ENCODE assay signal across 31 mouse cellular contexts in genomic region chr3:83699751-83700150, GRCm38 (mm10).
DNase-seq lines count a peak whose midpoint lies in the region; ATAC-seq and TF ChIP-seq lines count a peak whose summit lies in the region.
"Had no signal": no experiment of that assay in that cellular context is flagged by ENCODE, and none has a peak within 500 bp of the region (broad histone marks: within the 10 kb centered on the region; RNA-seq: fewer than 3 reads in every experiment).

No protein-coding gene starts in this region.

- no peak for TF ChIP-seq CTCF in lung, postnatal 0 days (IDR thresholded peaks at IDR 0.05)

- WGBS in lung, postnatal 0 days, result 66% methylated on average over 3 of the region's 3 CpGs
- 90% methylated on average over 3 of the region's 3 CpGs for WGBS in midbrain, embryonic 13.5 days

- TF ChIP-seq EP300 in lung, postnatal 0 days (IDR thresholded peaks at IDR 0.05), result no peak

- no peaks in the 10 kb centered on the region for H3K9me3 ChIP-seq in lung, postnatal 0 days (ENCODE audit: low read length)
- H3K9me3 ChIP-seq in midbrain, embryonic 13.5 days, result no peaks in the 10 kb centered on the region
- H3K9me3 ChIP-seq: G1E; heart, embryonic 13.5 days; kidney, embryonic 15.5 days; limb, embryonic 10.5 days; limb, embryonic 15.5 days; liver, embryonic 13.5 days; midbrain, embryonic 10.5 days; neural tube, embryonic 13.5 days had no signal

- no peaks in the 10 kb centered on the region for H3K36me3 ChIP-seq in lung, postnatal 0 days (ENCODE audit: insufficient read depth, low read length)
- H3K36me3 ChIP-seq in midbrain, embryonic 13.5 days, result no peaks in the 10 kb centered on the region
- H3K36me3 ChIP-seq: G1E; heart, embryonic 13.5 days; kidney, embryonic 15.5 days; limb, embryonic 10.5 days; limb, embryonic 15.5 days; liver, embryonic 13.5 days; midbrain, embryonic 10.5 days; neural tube, embryonic 13.5 days had no signal

- H3K27ac ChIP-seq in lung, postnatal 0 days (ENCODE audit: low read length), result no peak overlapping the region
- no peak overlapping the region for H3K27ac ChIP-seq in midbrain, embryonic 13.5 days
- H3K27ac ChIP-seq: gastrocnemius, adult 2 months; heart, embryonic 13.5 days; hindbrain, embryonic 14.5 days; kidney, embryonic 15.5 days; limb, embryonic 10.5 days; limb, embryonic 15.5 days; liver, embryonic 13.5 days; midbrain, embryonic 10.5 days; neural tube, embryonic 13.5 days had no signal

- H3K27me3 ChIP-seq in lung, postnatal 0 days (replicated peaks; ENCODE audit: insufficient read depth, low read length), result no peaks in the 10 kb centered on the region
- no peaks in the 10 kb centered on the region for H3K27me3 ChIP-seq in midbrain, embryonic 13.5 days
- H3K27me3 ChIP-seq: heart, embryonic 13.5 days; kidney, embryonic 15.5 days; limb, embryonic 15.5 days; liver, embryonic 13.5 days; neural tube, embryonic 13.5 days had no signal

- no peak overlapping the region for H3K9ac ChIP-seq in lung, postnatal 0 days (replicated peaks; ENCODE audit: low read depth)
- H3K9ac ChIP-seq in midbrain, embryonic 13.5 days (replicated peaks), result no peak overlapping the region
- H3K9ac ChIP-seq: heart, embryonic 13.5 days; hindbrain, embryonic 14.5 days; kidney, embryonic 15.5 days; limb, embryonic 15.5 days; liver, embryonic 13.5 days; neural tube, embryonic 13.5 days had no signal

- peak; percentile 17; the same call in 1 of the 2 replicates for ATAC-seq in lung, postnatal 0 days
- no peak for ATAC-seq in midbrain, embryonic 13.5 days
- ATAC-seq: forebrain, embryonic 16.5 days; midbrain, embryonic 16.5 days had no signal

- no peak overlapping the region for H3K4me3 ChIP-seq in lung, postnatal 0 days (ENCODE audit: low read depth, low read length)
- H3K4me3 ChIP-seq in midbrain, embryonic 13.5 days (replicated peaks), result no peak overlapping the region
- H3K4me3 ChIP-seq: erythroblast, embryonic 14.5 days; gastrocnemius, adult 2 months; heart, embryonic 13.5 days; kidney, embryonic 15.5 days; limb, embryonic 10.5 days; limb, embryonic 15.5 days; liver, embryonic 13.5 days; midbrain, embryonic 10.5 days; neural tube, embryonic 13.5 days had no signal

- DNase-seq in lung, postnatal 0 days (ENCODE audit: low spot score), result peak; percentile 29
- no peak for DNase-seq in lung, adult 18-20 months
- DNase-seq in Muller cell, postnatal 12 days (ENCODE audit: inconsistent ontology term), result peak; percentile 3
- DNase-seq in adrenal gland, adult 8-10 months, result peak; percentile 50
- DNase-seq in brain, adult 2 months (ENCODE audit: low read depth, low spot score), result peak; percentile 3
- DNase-seq in cerebellum, adult 11 months, result no peak
- DNase-seq: cerebellum, adult 11-12 months; cerebellum, adult 9-11 months; embryo, embryonic 11 days; gastrocnemius, adult 2 months; gastrocnemius, postnatal 36 days; heart, postnatal 10 days; kidney, adult 18-20 months; kidney, postnatal 36 days; layer of hippocampus, postnatal 36 days; liver, embryonic 13.5 days; lung, adult 2 months; thymus, adult 2 months; thymus, postnatal 4 days had no signal

- H3K4me2 ChIP-seq in lung, postnatal 0 days (replicated peaks; ENCODE audit: low read depth, low read length), result no peak overlapping the region
- no peak overlapping the region for H3K4me2 ChIP-seq in midbrain, embryonic 13.5 days (replicated peaks)
- H3K4me2 ChIP-seq: heart, embryonic 13.5 days; hindbrain, embryonic 14.5 days; kidney, embryonic 15.5 days; limb, embryonic 15.5 days; liver, embryonic 13.5 days; neural tube, embryonic 13.5 days had no signal

- H3K4me1 ChIP-seq in lung, postnatal 0 days (ENCODE audit: insufficient read depth, low read depth, low read length), result no peaks in the 10 kb centered on the region
- H3K4me1 ChIP-seq in midbrain, embryonic 13.5 days (replicated peaks), result no peaks in the 10 kb centered on the region
- H3K4me1 ChIP-seq: heart, embryonic 13.5 days; kidney, embryonic 15.5 days; limb, embryonic 10.5 days; limb, embryonic 15.5 days; liver, embryonic 13.5 days; midbrain, embryonic 10.5 days; neural tube, embryonic 13.5 days had no signal

Comparison
In these comparisons a context has a peak if more than half of its experiments do, and no peak if none do; other contexts are left out.
1. DNase-seq: peak in lung, postnatal 0 days (single experiment), Muller cell, postnatal 12 days (single experiment), adrenal gland, adult 8-10 months (single experiment) and brain, adult 2 months (single experiment); none in lung, adult 18-20 months (0 of 2) and cerebellum, adult 11 months (single experiment).